In the genomic region with DNA sequence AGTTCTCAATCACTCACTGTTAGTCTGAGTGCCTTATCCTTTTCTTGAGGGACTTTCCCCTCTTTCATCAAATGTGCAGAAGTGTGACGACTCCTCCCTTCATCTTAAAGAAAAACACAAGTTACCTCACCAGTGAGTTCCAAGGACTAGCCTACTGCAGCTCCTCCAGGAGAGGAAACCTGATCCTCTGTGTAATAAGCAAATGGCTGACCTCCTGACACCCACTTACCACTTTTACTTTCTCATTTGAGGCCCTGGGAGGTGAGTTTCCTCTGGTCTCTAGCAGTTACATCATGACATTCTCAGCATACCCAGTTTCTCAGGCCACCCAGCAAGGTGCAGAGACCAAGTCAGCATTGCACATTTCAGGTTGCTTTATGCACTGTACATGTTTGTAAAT, we compare ENCODE assay signal across 17 mouse cellular contexts.
DNase-seq lines count a peak whose midpoint lies in the region; ATAC-seq and TF ChIP-seq lines count a peak whose summit lies in the region.
"Had no signal": no experiment of that assay in that cellular context is flagged by ENCODE, and none has a peak within 500 bp of the region (broad histone marks: within the 10 kb centered on the region; RNA-seq: fewer than 3 reads in every experiment).

No protein-coding gene starts in this region.

- H3K4me2 ChIP-seq in intestine, embryonic 15.5 days (replicated peaks) = no peak overlapping the region
- H3K4me2 ChIP-seq in intestine, embryonic 16.5 days (ENCODE audit: low read depth, low read length) = no peak overlapping the region
- H3K4me2 ChIP-seq in intestine, postnatal 0 days (replicated peaks; ENCODE audit: low read depth) = no peak overlapping the region
- no peak overlapping the region for H3K4me2 ChIP-seq in midbrain, postnatal 0 days (ENCODE audit: low read depth, low read length, poor library complexity, severe bottlenecking)
- H3K4me2 ChIP-seq: embryonic facial prominence, embryonic 15.5 days; forebrain, embryonic 12.5 days; liver, embryonic 13.5 days had no signal

- H3K27ac ChIP-seq in intestine, embryonic 15.5 days = no peak overlapping the region
- H3K27ac ChIP-seq in intestine, embryonic 16.5 days (ENCODE audit: low read length) = no peak overlapping the region
- no peak overlapping the region for H3K27ac ChIP-seq in intestine, postnatal 0 days (ENCODE audit: low read depth, low read length)
- no peak overlapping the region for H3K27ac ChIP-seq in midbrain, postnatal 0 days (ENCODE audit: low read depth, low read length)
- H3K27ac ChIP-seq: embryonic facial prominence, embryonic 15.5 days; forebrain, embryonic 12.5 days; layer of hippocampus, adult 2 months; liver, embryonic 13.5 days had no signal

- 8% methylated on average over 1 of the region's 1 CpGs for WGBS in intestine, embryonic 15.5 days
- WGBS in intestine, embryonic 16.5 days = 6% methylated on average over 1 of the region's 1 CpGs
- WGBS in intestine, postnatal 0 days = 0% methylated on average over 1 of the region's 1 CpGs
- 32% methylated on average over 1 of the region's 1 CpGs for WGBS in midbrain, postnatal 0 days

- H3K36me3 ChIP-seq in intestine, embryonic 15.5 days = no peaks in the 10 kb centered on the region
- H3K36me3 ChIP-seq in intestine, embryonic 16.5 days (ENCODE audit: control insufficient read depth, insufficient read depth, low read length) = no peaks in the 10 kb centered on the region
- H3K36me3 ChIP-seq in intestine, postnatal 0 days (ENCODE audit: control insufficient read depth, insufficient read depth) = no peaks in the 10 kb centered on the region
- no peaks in the 10 kb centered on the region for H3K36me3 ChIP-seq in midbrain, postnatal 0 days (ENCODE audit: insufficient read depth, low read length)
- H3K36me3 ChIP-seq: embryonic facial prominence, embryonic 15.5 days; forebrain, embryonic 12.5 days; liver, embryonic 13.5 days had no signal

- DNase-seq in lung, postnatal 36 days = peak; percentile 1
- no peak for DNase-seq in lung, postnatal 10 days
- DNase-seq in thymus, postnatal 10 days (ENCODE audit: low spot score in 2 of 2) = no peak
- no peak for DNase-seq in midbrain, postnatal 0 days (ENCODE audit: low spot score)
- DNase-seq in layer of hippocampus, postnatal 10 days (ENCODE audit: low spot score in 2 of 2) = no peak
- DNase-seq: adrenal gland, postnatal 14 days; cerebellum, adult 9-10 months; heart, adult 18-20 months; liver, embryonic 13.5 days; thymus, postnatal 14 days had no signal

- H3K27me3 ChIP-seq in intestine, embryonic 15.5 days (replicated peaks) = no peaks in the 10 kb centered on the region
- H3K27me3 ChIP-seq in intestine, embryonic 16.5 days (replicated peaks; ENCODE audit: control insufficient read depth, insufficient read depth, low read length) = no peaks in the 10 kb centered on the region
- H3K27me3 ChIP-seq in intestine, postnatal 0 days (replicated peaks; ENCODE audit: control insufficient read depth, insufficient read depth, low read length) = no peaks in the 10 kb centered on the region
- H3K27me3 ChIP-seq in midbrain, postnatal 0 days (ENCODE audit: insufficient read depth, low read length) = no peaks in the 10 kb centered on the region
- H3K27me3 ChIP-seq: embryonic facial prominence, embryonic 15.5 days; forebrain, embryonic 12.5 days; megakaryocyte, embryonic 14.5 days had no signal

- peak; percentile 45; the same call in 1 of the 2 replicates for ATAC-seq in intestine, embryonic 15.5 days
- no peak for ATAC-seq in intestine, embryonic 16.5 days
- peak; percentile 22; the same call in 1 of the 2 replicates for ATAC-seq in intestine, postnatal 0 days
- no peak for ATAC-seq in midbrain, postnatal 0 days (ENCODE audit: low FRiP score)

- H3K9ac ChIP-seq in intestine, embryonic 15.5 days = no peak overlapping the region
- H3K9ac ChIP-seq in intestine, embryonic 16.5 days (ENCODE audit: low read depth, low read length) = no peak overlapping the region
- no peak overlapping the region for H3K9ac ChIP-seq in intestine, postnatal 0 days (ENCODE audit: low read depth, low read length)
- H3K9ac ChIP-seq in midbrain, postnatal 0 days (replicated peaks; ENCODE audit: low read length, poor library complexity, severe bottlenecking) = no peak overlapping the region
- H3K9ac ChIP-seq: embryonic facial prominence, embryonic 15.5 days; forebrain, embryonic 12.5 days; liver, embryonic 13.5 days had no signal

- H3K4me3 ChIP-seq in intestine, embryonic 15.5 days (replicated peaks) = no peak overlapping the region
- no peak overlapping the region for H3K4me3 ChIP-seq in intestine, embryonic 16.5 days (ENCODE audit: low read length)
- no peak overlapping the region for H3K4me3 ChIP-seq in intestine, postnatal 0 days (ENCODE audit: low read depth, low read length)
- H3K4me3 ChIP-seq in midbrain, postnatal 0 days (ENCODE audit: low read depth, low read length) = no peak overlapping the region
- H3K4me3 ChIP-seq: embryonic facial prominence, embryonic 15.5 days; forebrain, embryonic 12.5 days; layer of hippocampus, adult 2 months; liver, embryonic 13.5 days; megakaryocyte, embryonic 14.5 days had no signal

- no peak for TF ChIP-seq CTCF in intestine, postnatal 0 days (IDR thresholded peaks at IDR 0.05; ENCODE audit: low read depth)
- TF ChIP-seq CTCF in midbrain, postnatal 0 days (IDR thresholded peaks at IDR 0.05) = no peak

- no peaks in the 10 kb centered on the region for H3K9me3 ChIP-seq in intestine, embryonic 15.5 days
- no peaks in the 10 kb centered on the region for H3K9me3 ChIP-seq in intestine, embryonic 16.5 days (ENCODE audit: control insufficient read depth, low read length)
- H3K9me3 ChIP-seq in intestine, postnatal 0 days (ENCODE audit: control insufficient read depth) = no peaks in the 10 kb centered on the region
- no peaks in the 10 kb centered on the region for H3K9me3 ChIP-seq in midbrain, postnatal 0 days (ENCODE audit: low read length)
- H3K9me3 ChIP-seq: embryonic facial prominence, embryonic 15.5 days; forebrain, embryonic 12.5 days; liver, embryonic 13.5 days had no signal

- no peaks in the 10 kb centered on the region for H3K4me1 ChIP-seq in intestine, embryonic 15.5 days (replicated peaks)
- H3K4me1 ChIP-seq in intestine, embryonic 16.5 days (ENCODE audit: control insufficient read depth, insufficient read depth, low read length) = no peaks in the 10 kb centered on the region
- no peaks in the 10 kb centered on the region for H3K4me1 ChIP-seq in intestine, postnatal 0 days (replicated peaks; ENCODE audit: control insufficient read depth, insufficient read depth, low read length)
- H3K4me1 ChIP-seq in midbrain, postnatal 0 days (ENCODE audit: insufficient read depth, low read length) = no peaks in the 10 kb centered on the region
- H3K4me1 ChIP-seq: embryonic facial prominence, embryonic 15.5 days; forebrain, embryonic 12.5 days; liver, embryonic 13.5 days; megakaryocyte, embryonic 14.5 days had no signal

Comparison
In these comparisons a context has a peak if more than half of its experiments do, and no peak if none do; other contexts are left out.
1. ATAC-seq: peak in intestine, embryonic 15.5 days (single experiment) and intestine, postnatal 0 days (single experiment); none in intestine, embryonic 16.5 days (single experiment) and midbrain, postnatal 0 days (single experiment).